Mouse (Mus musculus) c-Kit-positive CD71-positive TER-119-negative erythroid progenitor cells, embryonic 14.5 days (primary cell): ENCODE data around the gene Mrpl32.

Source experiments
- DNase-seq: peaks from one replicate; pipeline ENCODE4 v3.0.0-alpha.2; 2013; ENCODE audit warnings: low read depth

The Mrpl32 gene

DNA sequence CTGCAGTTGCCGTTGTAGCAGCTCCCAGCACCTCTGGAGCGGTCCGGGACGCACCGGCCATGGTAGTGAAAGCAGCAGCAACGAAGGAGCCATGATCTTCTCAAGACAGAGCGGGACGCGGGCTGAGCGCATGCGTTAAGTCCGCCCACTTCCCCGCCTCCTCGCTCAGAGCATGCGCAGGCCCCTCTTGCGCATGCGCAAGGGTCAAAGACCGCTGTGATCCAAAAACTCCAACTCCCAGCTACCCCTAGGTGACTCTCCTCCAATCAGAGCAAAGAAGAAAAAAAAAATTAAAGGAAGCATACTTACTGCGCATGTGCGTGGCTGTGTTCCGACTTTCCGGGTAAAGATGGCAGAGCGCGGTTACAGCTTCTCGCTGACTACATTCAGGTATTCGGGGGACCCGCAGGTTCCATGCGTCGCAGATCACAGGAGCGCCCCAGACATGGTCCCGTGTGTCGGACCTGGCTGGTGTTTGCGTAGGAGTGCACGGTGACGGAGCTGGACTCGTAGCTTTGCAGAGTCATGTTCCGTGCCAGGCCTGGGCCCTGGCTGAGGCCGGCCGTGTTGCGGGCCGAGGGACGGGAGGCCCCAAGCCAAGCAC is at the start of gene Mrpl32, which contains the start of gene Psma2:
TSS of gene Mrpl32 (minus strand) at position 240 of the 604 bp plus-strand sequence.
TSS of gene Psma2 (plus strand) at position 315 of the 604 bp plus-strand sequence.
- DNase-seq: peak; percentile 96

DNA sequence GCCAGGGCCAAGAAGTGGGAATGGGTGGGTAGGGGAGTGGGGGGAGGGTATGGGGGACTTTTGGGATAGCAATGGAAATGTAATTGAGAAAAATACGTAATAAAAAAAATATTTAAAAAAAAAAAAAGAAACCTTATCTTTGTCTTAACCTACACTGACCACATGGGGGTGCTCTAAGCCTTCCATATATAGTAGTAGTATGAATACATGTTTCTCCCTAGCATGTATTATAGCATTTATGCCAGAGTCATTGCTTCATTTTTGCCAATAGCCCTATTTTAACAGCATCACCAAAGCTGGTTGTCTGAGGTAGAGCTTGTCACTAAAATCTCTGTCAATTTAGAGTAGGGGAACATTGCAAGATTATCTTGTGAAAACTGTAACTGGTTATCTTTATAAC is 36.3 kb upstream of the Mrpl32 start:
- peak; percentile 19 for DNase-seq

DNA sequence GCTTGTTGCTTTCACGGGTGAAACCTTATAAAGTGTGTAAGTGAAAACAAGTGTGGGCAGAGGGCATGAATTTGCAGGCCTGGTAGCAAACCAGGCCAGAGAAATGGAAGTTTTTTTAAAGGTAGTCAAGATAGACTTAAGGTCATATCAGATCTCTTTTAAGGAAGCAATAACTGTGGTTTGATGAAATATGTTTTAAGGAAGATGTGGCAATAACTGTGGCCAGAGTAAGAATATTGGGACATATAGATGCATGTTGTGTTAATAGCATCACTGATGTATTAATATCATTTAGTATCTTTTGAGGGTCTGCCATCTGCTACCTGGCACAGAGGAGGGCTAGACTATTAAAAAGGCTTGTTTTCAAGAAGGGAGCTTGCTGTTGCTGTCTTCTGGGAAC is 27.0 kb upstream of the Mrpl32 start:
- DNase-seq: no peak

DNA sequence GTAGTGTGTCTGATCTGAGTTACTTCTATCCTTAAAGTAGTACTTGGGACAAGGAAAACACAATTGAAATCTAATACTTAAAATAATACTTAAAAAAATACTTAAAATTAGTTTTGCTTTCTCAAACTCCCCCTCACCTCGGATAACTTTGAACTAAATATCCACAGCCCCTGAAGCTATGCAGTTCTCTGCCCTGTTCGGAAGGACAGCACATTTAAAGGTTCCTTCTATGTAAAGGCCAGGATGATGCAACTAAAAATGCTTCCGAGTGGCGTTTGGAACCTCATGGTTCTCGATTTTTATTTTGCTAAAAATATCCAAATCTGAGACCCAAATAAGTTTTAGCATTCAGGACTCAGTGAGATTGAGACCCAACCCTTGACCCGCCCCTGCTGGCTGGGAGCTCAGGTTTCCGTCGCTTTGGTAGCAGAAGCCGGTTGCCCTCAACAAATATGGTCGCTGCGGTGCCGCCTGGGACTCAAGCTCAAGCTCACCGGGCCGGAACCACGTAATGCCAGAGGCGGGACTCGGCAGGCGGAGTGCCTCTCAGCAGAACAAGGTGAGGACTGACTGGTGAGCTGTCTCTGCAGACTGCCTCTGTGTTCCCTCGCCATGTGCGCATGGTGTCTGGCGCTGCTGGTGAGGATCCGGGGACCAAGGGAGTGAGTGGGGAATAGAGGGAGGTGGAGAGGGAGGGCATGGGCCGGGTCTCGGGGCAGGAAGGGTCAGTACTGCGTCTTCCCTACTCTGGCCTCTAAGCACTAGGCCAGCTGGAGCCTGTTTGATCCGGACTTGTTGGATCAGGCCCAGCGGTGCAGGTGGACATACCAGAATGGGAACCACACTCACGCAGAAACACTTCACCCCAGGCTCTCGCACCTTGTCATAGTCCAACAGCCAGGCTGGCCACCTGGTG is 17.0 kb upstream of the Mrpl32 start, which contains the start of gene AW209491:
TSS of gene AW209491 (plus strand) at position 429 of the 916 bp plus-strand sequence.
- peak; percentile 86 for DNase-seq

DNA sequence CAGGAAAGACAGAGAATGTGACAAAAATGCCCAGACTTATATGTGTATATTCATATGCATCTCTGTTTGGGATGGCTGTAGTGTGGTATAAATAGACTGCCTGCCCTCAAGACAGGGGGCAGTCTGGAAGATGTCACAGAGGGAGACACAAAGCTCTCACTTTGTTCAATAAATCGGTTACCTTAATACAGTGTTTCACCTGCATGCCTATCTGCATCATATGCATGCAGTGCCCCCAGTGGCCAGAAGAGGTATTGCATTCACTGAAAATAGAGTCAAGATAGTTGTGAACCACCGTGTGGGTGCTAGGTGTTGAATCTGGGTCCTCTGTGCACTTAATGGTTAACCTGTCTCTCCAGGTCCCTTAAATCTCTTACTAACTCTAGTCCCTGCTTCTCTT is 5.8 kb upstream of the Mrpl32 start:
- peak; percentile 58 for DNase-seq

DNA sequence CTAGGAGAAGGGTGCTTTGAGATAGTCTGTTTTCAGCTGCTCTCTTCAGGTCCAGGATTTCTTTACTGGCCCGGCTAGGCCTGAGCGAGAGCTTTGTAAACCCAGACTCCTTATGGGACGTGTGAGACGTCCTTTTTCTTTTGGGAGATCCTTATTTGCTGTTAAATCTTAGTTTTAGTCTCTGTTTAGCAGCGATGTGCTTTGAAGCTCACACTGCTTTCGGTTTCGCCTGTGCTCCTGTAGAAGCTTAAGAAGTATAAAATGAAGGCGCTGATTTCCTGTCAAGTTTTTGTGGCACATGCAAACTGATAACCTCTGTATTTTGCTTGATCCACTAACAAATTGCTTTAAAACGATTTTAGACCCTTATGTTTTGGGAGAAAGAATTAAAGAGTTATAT is 588 bp upstream of the Mrpl32 start:
- DNase-seq: no peak

DNA sequence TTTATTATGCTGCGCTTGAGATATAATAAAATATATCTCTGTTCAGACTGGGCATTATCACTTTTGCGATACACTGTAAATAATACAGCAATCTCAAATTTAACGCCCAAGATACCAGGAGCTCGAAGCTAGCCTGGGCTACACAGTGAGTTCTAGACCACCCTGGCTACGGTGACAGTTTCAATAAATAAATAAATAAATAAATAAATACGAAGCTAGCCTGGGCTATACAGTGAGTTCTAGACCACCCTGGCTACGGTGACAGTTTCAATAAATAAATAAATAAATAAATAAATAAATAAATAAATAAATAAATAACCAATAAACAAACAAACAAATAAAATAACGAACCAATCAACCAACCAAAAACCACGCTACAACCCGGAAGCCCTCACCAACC is 502 bp downstream of the Mrpl32 start:
- DNase-seq: no peak

DNA sequence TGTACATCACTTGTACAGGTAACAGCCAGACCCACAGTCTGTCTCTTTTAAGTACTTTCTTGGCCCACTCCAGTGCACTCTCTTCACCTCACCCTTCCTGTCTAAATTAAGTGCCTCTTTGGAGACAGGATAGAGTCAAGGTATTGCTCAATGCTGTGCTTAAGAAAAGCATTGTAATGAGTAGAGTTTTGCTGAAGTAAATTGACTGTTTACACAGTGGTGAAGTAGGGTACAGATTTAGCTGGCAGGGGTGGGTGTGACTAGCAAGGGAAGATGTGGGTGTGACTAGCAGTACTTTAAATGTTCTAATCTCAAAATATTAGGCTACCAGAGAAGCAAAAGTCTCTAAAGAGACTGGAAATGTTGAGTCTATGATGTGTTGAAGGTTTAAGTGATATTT is 5.3 kb downstream of the Mrpl32 start:
- no peak for DNase-seq

DNA sequence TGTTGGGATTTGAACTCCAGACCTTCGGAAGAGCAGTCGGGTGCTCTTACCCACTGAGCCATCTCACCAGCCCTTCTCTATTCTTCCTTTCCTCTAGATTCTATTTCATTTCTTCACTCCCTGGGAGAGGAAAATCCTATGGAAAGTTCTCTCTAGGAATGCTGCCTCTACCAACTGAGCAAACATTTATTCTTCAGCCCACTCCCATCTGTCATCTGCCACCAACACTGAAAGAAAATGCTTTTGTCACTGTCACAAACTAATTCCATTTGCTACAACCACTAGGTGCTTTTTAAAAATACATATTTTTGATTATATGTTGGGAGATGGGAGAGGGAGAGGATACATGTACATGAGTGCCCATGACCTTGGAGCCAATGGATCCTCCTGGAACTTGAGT is 10.2 kb downstream of the Mrpl32 start:
- no peak for DNase-seq

DNA sequence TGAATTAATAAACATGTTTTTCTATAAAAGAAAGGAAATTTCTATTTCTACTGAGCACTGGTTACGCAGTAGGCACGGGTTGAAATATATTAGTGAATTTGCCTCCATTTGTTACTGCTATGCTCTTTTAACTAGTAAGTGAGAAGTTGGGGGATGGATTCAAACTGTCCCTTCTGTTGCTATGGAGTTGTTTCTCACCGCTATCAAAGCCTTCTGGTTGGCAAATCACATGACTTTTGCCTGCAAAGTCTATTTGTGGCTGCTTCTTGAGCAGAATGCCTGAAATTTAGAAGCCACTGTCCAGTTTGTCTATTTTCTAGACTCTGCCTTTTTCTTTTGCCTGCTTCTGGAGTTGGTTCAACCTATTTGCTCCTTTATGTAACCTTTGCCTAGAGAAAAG is 32.6 kb downstream of the Mrpl32 start:
- no peak for DNase-seq

DNA sequence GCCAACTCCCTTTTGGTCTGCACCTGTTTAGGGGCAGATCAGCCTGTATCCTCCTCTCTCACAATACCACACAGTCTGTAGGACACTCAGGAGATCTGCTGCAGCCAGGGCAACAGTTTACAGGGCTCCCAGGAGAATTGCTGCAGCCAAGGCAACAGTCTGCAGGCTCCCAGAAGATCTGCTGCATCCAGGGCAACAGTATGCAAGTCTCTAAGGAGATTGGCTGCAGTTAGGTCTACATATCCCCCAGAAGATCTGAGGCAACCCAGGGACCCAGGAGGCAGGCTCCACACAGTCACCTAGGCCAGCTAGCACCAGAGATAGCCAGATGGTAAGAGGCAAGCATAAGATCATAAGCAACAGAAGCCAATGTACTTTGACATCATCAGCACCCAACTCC is 38.8 kb downstream of the Mrpl32 start:
- DNase-seq: no peak

DNA sequence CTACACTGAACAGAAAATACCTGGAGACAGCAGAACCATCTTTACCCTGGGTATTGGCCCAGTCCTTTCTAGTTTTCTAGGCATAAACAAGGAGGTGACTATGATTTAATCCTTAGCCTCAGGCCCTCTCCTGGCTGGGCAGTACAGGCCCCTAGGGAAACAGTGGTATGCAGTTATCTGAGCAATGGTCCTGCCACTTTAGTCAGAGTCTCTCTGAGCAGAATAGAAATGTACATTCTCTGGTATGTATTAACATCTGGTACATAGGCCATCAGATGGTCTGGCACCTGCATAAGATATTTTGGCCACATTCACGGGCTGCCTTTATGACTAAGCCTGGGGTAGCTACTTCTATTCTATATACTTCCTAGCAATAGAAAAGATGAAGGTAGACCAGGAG is 51.6 kb downstream of the Mrpl32 start:
- no peak for DNase-seq
